Mouse (Mus musculus): Measurements from ENCODE around the gene Egfl7.

Gene Egfl7

GRCm38 (mm10) chr2:26593211-26594021 lies 13.6 kb downstream of the Egfl7 start:
- no peak for DNase-seq (ENCODE audit: extremely low spot score, low read depth, low spot score)

- DNase-seq (ENCODE audit: extremely low spot score, low read depth, low spot score): no peak
Observed at GRCm38 (mm10) chr2:26594022-26594346, 14.2 kb downstream of the Egfl7 start.

- DNase-seq (ENCODE audit: extremely low spot score, low read depth, low spot score): no peak
Observed at GRCm38 (mm10) chr2:26594461-26594933, 14.7 kb downstream of the Egfl7 start.

DNA sequence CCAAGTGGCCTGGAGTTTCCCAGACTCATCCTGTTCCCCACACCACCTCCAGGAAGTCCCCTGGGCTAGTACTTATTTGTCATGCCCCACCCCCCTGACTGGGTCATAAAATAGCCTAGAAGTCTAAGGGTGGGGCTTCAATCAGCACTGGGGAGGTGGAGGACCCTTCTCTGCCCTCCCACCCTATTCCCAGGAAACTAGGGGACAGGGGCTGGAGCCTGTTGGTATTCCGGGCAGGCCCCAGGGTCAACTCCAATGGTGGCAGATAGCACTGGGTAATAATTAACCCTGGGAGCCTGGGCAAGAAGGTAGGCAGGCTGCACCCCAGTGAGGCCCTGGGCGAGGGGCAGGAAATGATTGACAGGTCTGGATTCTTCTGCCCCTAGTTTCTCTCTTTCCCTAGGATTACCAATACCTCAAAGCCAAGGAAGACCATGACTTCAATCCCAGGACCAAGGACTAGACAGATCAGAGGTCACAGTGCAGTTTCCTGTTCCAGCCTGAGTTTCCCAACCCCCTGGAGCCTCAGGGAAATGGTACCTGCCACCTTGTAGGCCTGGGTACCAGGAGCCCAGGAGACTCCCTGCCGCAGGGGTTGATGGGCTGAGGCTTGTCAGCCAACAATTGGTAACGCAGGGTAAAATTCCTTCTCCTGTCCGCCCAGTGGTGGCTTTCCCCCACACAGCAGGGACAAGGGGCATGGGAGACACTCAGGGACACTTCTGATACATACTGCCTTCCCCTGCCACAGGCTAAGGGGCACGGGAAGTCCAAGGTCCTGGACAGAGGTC lies 15.3 kb downstream of the Egfl7 start:
- no peak for DNase-seq (ENCODE audit: extremely low spot score, low read depth, low spot score)

DNA sequence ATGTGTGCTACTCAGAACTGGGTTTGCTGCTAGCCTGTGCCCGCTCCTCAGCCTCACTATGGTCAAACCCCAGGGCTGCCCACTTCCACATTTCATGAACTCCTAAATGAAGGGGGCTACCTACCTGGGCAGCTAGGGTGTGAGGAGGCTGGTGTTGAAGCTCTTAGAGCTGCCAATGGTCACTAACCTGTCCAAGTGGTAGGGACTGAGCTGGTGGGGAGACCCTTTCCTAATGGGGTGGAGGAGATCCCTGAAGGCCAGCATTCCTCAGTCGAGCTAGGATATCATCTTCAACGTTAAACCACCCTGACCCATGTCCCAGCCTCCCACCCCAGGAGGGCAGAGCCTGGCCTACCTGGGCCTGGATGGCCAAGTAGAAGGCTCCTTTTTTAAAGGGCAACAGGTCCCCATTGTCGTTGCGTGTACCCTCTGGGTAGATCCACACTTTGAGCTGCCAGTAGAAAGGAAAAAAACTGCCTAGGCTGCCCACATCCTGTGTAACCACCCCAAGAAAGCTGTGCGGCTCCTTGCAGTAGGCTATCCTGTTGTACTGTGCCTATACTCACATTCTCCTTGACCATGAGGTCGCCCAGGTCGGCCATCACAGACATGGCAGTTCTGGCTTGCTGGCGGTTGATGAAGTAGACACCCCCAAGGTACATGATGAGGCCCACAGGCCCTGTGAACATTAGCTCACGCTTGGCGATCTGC lies 16.1 kb downstream of the Egfl7 start:
- DNase-seq (ENCODE audit: extremely low spot score, low read depth, low spot score): no peak

GRCm38 (mm10) chr2:26596898-26597297 lies 17.1 kb downstream of the Egfl7 start:
- no peak for DNase-seq (ENCODE audit: extremely low spot score, low read depth, low spot score)

DNA sequence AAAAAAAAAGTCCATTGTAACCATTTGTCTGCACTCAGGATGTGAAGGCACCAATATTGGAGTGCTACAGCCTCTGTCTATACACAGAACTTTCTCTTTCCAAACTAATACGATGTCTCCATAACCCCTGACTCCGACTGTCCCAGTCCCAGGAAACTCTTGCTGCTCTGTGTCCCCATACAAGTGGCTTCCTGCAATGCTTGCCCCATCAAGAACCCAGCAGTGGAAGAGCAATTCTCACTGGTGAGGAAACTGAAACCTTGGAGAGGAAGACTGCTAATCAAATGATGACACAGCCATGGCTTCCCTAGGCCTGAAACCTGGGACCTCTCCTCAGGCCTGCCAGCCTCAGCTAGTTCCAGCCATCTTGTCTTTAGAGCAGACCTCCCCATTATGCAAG lies 18.0 kb downstream of the Egfl7 start:
- no peak for DNase-seq (ENCODE audit: extremely low spot score, low read depth, low spot score)

GRCm38 (mm10) chr2:26598462-26598861 lies 18.6 kb downstream of the Egfl7 start:
- no peak for DNase-seq (ENCODE audit: extremely low spot score, low read depth, low spot score)

- DNase-seq (ENCODE audit: extremely low spot score, low read depth, low spot score): no peak
Observed at GRCm38 (mm10) chr2:26599965-26600364, 20.2 kb downstream of the Egfl7 start.

- DNase-seq (ENCODE audit: extremely low spot score, low read depth, low spot score): no peak
Observed at GRCm38 (mm10) chr2:26600664-26601063, 20.9 kb downstream of the Egfl7 start.

DNA sequence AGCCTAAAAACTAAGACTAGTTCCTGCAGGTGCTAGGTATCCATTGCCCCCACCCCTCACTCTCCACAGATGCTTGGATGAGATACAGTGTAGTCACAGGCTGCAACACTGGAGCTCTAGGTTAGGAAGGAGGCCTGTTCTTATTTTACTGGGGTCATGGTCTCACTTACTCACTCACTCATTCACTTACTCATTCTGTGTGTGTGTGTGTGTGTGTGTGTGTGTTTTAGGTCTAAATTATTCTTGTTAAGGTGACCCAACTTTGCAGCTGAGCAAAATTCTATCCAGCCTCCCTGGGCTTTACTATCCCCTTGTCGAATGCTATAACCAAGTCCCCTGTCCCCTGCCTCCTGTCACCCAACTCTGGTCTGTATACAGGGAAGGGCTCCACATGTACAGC lies 21.8 kb downstream of the Egfl7 start:
- DNase-seq (ENCODE audit: extremely low spot score, low read depth, low spot score): no peak

GRCm38 (mm10) chr2:26602631-26603030 lies 22.8 kb downstream of the Egfl7 start:
- DNase-seq (ENCODE audit: extremely low spot score, low read depth, low spot score): no peak

DNA sequence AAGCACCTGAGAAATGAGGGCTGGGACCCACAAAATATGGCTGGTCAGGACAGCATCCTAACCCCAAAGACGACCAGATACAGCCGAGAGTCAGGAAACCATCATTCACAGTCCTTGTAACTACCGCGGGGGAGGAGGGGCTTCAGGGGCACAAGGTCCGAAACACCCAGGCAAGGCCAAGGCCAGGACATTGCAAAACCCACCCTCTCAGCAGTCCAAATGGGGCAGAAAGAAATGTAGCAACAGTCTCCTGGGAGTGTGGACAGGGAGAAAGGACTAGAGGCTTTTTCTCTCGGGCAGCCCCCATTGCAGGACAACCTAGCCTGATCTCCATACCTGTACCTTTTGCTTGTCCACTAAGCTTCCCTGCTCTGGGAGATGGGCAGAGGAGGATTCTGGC lies 23.3 kb downstream of the Egfl7 start:
- no peak for DNase-seq (ENCODE audit: extremely low spot score, low read depth, low spot score)

- no peak for DNase-seq (ENCODE audit: extremely low spot score, low read depth, low spot score)
Observed at GRCm38 (mm10) chr2:26603720-26604671, 24.2 kb downstream of the Egfl7 start, which contains the start of gene Agpat2. Agpat2 (minus strand) TSS chr2:26604417.

GRCm38 (mm10) chr2:26605331-26605730 lies 25.5 kb downstream of the Egfl7 start:
- DNase-seq (ENCODE audit: extremely low spot score, low read depth, low spot score): no peak

DNA sequence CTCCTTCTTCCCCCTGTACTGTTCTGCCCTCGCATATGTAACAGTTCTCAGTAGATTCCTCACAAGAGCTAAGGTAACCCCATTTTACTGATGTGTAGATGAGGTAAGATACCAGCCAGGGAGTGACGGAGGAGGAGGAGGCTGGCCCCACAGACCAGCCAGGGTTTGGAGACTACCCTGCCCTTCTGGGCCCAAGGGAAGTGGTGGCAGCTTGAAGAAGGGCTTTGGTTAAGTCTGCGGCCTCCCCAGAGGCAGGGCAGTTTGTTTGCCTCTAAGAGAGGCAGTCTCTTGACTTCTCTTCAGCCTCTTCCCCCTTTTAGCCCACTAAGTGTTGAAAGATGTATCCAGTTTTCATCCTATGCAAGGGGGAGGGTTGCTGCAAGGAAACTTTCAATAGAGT lies 26.8 kb downstream of the Egfl7 start:
- DNase-seq (ENCODE audit: extremely low spot score, low read depth, low spot score): no peak

DNA sequence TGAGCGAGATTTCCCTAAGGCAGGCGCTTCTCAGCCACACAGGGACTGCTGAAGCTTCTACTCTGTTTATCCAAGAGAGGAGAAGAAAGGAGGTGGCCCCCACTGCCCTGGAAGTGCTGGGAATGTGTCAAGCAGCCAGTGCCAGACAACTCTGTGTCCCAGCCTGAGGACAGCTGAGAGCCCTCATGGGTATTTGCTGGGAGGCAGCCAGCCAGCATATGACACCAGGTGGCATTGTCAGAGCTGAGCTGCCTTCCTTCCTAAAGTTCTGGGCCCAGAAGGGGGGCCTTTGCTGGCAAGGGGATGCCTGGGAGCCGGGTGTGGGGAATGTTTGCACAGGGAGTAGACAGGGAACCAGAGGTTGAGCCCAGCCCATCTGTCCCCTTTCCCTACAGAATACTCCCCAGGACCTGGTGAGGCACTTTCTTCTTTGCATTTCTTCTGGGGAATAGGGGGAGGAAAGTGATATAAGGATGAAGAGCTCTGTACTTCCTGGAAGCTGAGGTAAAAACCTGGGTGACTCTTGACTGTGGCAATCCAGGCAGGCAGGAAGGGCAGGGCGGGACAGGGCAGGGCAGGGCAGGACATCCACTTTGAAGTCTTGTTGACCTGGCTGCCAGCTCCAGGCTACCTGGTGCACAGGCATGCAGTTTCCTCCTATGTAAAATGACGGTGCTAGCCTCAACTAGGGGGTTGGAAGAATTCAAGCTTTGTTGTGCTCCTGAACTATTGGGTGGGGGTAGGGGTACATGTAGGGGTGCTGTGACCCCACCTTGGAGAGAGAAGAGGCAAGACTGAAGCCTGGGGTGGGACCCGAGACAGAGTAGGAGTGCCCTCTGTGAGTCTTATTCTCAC lies 27.5 kb downstream of the Egfl7 start:
- no peak for DNase-seq (ENCODE audit: extremely low spot score, low read depth, low spot score)

- no peak for DNase-seq (ENCODE audit: extremely low spot score, low read depth, low spot score)
Observed at GRCm38 (mm10) chr2:26608781-26609180, 29.0 kb downstream of the Egfl7 start.

- no peak for DNase-seq (ENCODE audit: extremely low spot score, low read depth, low spot score)
Observed at GRCm38 (mm10) chr2:26609261-26609661, 29.4 kb downstream of the Egfl7 start.

DNA sequence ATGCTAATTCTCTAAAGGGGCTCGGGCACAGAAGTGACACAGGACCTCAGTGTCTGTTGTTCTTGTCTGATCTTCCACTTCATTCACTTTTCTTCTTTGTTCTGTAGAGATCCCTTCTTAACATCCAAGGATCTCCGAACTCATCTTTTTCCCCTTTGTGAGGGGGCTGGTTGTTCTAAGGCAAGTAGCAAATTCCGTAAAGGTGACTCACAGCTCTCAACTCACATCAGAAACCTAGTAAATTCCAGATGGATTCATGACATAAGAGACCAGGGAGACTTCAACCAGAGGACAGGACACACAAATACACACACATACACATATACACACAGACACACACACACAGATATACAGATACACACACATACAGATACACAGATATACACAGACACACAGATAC lies 30.7 kb downstream of the Egfl7 start:
- no peak for DNase-seq (ENCODE audit: extremely low spot score, low read depth, low spot score)

Measured in hindlimb bud, embryonic 11.5 days (tissue).